Mouse (Mus musculus): ENCODE results near the gene Itsn2. TPM values are rescaled to one million over a fixed set of nuclear protein-coding genes. Genes with fewer than 3 reads are reported as not detected.
A peak's percentile ranks its signal among the peaks of the same experiment; 100 is the strongest.

The Itsn2 gene
- polyA plus RNA-seq, 1 experiment from 2014 or later: 48.4 TPM

GRCm38 (mm10) chr12:4599713-4600112 is 7.3 kb downstream of the Itsn2 start:
- no peaks in the 10 kb centered on the region for H3K9me3 ChIP-seq (ENCODE audit: control insufficient read depth, low read length)
- H3K27ac ChIP-seq (replicated peaks in 1 of 2; ENCODE audit: control insufficient read depth in 1 of 2, insufficient read depth in 1 of 2, low read depth in 2 of 2, low read length in 2 of 2): no peak overlapping the region
- WGBS: 64% methylated on average over 4 of the region's 4 CpGs
- peaks cover 2 to 14% of the 10 kb centered on the region in 2 experiments for H3K4me1 ChIP-seq (ENCODE audit: control insufficient read depth in 2 of 2, insufficient read depth in 2 of 2, low read length in 2 of 2)
- H3K9ac ChIP-seq (ENCODE audit: low read length): no peak overlapping the region
- H3K4me3 ChIP-seq (ENCODE audit: control insufficient read depth in 1 of 2, insufficient read depth in 1 of 2, low read depth in 1 of 2, low read length in 2 of 2): no peak overlapping the region
- no peaks in the 10 kb centered on the region for H3K27me3 ChIP-seq (ENCODE audit: control insufficient read depth, insufficient read depth, low read length)
- H3K36me3 ChIP-seq (ENCODE audit: control insufficient read depth, insufficient read depth, low read length): no peaks in the 10 kb centered on the region
- H3K4me2 ChIP-seq (ENCODE audit: low read length): no peak overlapping the region
- ATAC-seq (ENCODE audit: insufficient number of reproducible peaks, insufficient read depth, low FRiP score, low read depth): no peak

GRCm38 (mm10) chr12:4606625-4607024 is 14.2 kb downstream of the Itsn2 start:
- ATAC-seq (ENCODE audit: insufficient number of reproducible peaks, insufficient read depth, low FRiP score, low read depth): no peak
- WGBS: 37% methylated on average over 3 of the region's 3 CpGs

DNA sequence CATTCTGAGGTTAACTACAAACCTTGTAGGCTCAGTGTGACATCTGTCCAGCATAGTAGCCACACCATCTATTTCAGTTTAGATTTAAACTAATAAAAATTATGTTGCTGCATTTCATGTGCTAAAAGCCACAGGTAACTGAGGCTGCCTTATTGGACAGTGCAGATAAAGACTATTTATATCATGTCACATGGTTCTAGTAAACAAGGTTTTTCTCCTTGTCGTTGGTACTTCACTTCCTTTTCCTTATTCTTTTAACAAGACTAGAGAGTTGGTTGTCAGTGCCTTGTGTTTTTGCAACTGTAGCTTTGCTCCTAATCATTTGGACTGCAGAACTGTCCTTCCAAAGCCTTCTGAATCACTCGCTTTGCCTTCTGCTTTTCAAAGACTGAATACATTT is 22.3 kb downstream of the Itsn2 start:
- Histone ChIP-seq H3K4me1 (ENCODE audit: control insufficient read depth in 2 of 2, insufficient read depth in 2 of 2, low read length in 2 of 2) (no peaks in the 10 kb centered on the region; a peak in 1 of 4 replicates), H3K36me3 (ENCODE audit: control insufficient read depth, insufficient read depth, low read length) (no peaks in the 10 kb centered on the region), H3K4me2 (ENCODE audit: low read length) (no peak overlapping the region), H3K27me3 (ENCODE audit: control insufficient read depth, insufficient read depth, low read length) (no peaks in the 10 kb centered on the region), H3K9ac (ENCODE audit: low read length) (no peak overlapping the region), H3K27ac (replicated peaks in 1 of 2; ENCODE audit: control insufficient read depth in 1 of 2, insufficient read depth in 1 of 2, low read depth in 2 of 2, low read length in 2 of 2) (no peak overlapping the region), H3K4me3 (ENCODE audit: control insufficient read depth in 1 of 2, insufficient read depth in 1 of 2, low read depth in 1 of 2, low read length in 2 of 2) (no peak overlapping the region), H3K9me3 (ENCODE audit: control insufficient read depth, low read length) (no peaks in the 10 kb centered on the region)
- 54% methylated on average over 2 of the region's 2 CpGs for WGBS
- no peak for ATAC-seq (ENCODE audit: insufficient number of reproducible peaks, insufficient read depth, low FRiP score, low read depth)

More at GRCm38 (mm10) chr12:4606625-4607024, 14.2 kb downstream of the Itsn2 start:
- 0 out of 4 replicates have a peak overlapping the region, but pooled peaks of 1 of the 2 experiments have one; percentile 19 for H3K27ac ChIP-seq (replicated peaks in 1 of 2; ENCODE audit: control insufficient read depth in 1 of 2, insufficient read depth in 1 of 2, low read depth in 2 of 2, low read length in 2 of 2)
- no peak overlapping the region for H3K4me3 ChIP-seq (ENCODE audit: control insufficient read depth in 1 of 2, insufficient read depth in 1 of 2, low read depth in 1 of 2, low read length in 2 of 2)
- H3K9me3 ChIP-seq (ENCODE audit: control insufficient read depth, low read length): no peaks in the 10 kb centered on the region
- H3K9ac ChIP-seq (ENCODE audit: low read length): no peak overlapping the region
- no peaks in the 10 kb centered on the region for H3K36me3 ChIP-seq (ENCODE audit: control insufficient read depth, insufficient read depth, low read length)
- no peak overlapping the region for H3K4me2 ChIP-seq (ENCODE audit: low read length)
- H3K4me1 ChIP-seq (ENCODE audit: control insufficient read depth in 2 of 2, insufficient read depth in 2 of 2, low read length in 2 of 2): peaks cover 0 to 15% of the 10 kb centered on the region in 2 experiments; a peak in 3 of 4 replicates
- no peaks in the 10 kb centered on the region for H3K27me3 ChIP-seq (ENCODE audit: control insufficient read depth, insufficient read depth, low read length)

GRCm38 (mm10) chr12:4624201-4624600 is 31.8 kb downstream of the Itsn2 start:
- H3K4me1 ChIP-seq (ENCODE audit: control insufficient read depth in 2 of 2, insufficient read depth in 2 of 2, low read length in 2 of 2): peaks cover 0 to 11% of the 10 kb centered on the region in 2 experiments; a peak in 2 of 4 replicates
- ATAC-seq (ENCODE audit: insufficient number of reproducible peaks, insufficient read depth, low FRiP score, low read depth): no peak
- H3K9me3 ChIP-seq (ENCODE audit: control insufficient read depth, low read length): no peaks in the 10 kb centered on the region
- H3K36me3 ChIP-seq (ENCODE audit: control insufficient read depth, insufficient read depth, low read length): peaks cover 17% of the 10 kb centered on the region
- H3K27ac ChIP-seq (replicated peaks in 1 of 2; ENCODE audit: control insufficient read depth in 1 of 2, insufficient read depth in 1 of 2, low read depth in 2 of 2, low read length in 2 of 2): no peak overlapping the region
- H3K9ac ChIP-seq (ENCODE audit: low read length): no peak overlapping the region
- no peaks in the 10 kb centered on the region for H3K27me3 ChIP-seq (ENCODE audit: control insufficient read depth, insufficient read depth, low read length)
- no peak overlapping the region for H3K4me2 ChIP-seq (ENCODE audit: low read length)
- 55% methylated on average over 1 of the region's 1 CpGs for WGBS
- no peak overlapping the region for H3K4me3 ChIP-seq (ENCODE audit: control insufficient read depth in 1 of 2, insufficient read depth in 1 of 2, low read depth in 1 of 2, low read length in 2 of 2)

DNA sequence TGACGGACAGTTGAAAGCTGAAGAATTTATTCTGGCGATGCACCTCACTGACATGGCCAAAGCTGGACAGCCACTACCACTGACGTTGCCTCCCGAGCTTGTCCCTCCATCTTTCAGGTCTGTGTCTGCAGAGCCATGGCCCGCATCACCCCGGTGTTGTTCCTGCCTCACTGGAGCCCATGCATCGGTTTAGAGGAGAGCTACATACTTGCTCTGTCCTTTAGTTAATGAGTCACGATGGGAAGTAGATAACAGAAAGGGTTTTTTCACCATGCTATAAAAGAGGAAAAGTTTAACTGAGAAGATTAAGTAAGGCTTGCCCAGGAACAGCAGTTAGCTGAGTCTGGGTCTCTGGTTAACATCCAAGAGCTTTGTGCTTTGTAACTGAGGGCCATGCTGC is 40.5 kb downstream of the Itsn2 start:
- Histone ChIP-seq H3K4me1 (ENCODE audit: control insufficient read depth in 2 of 2, insufficient read depth in 2 of 2, low read length in 2 of 2) (no peaks in the 10 kb centered on the region), H3K4me2 (ENCODE audit: low read length) (no peak overlapping the region), H3K27ac (replicated peaks in 1 of 2; ENCODE audit: control insufficient read depth in 1 of 2, insufficient read depth in 1 of 2, low read depth in 2 of 2, low read length in 2 of 2) (no peak overlapping the region), H3K9me3 (ENCODE audit: control insufficient read depth, low read length) (no peaks in the 10 kb centered on the region), H3K4me3 (ENCODE audit: control insufficient read depth in 1 of 2, insufficient read depth in 1 of 2, low read depth in 1 of 2, low read length in 2 of 2) (no peak overlapping the region), H3K36me3 (ENCODE audit: control insufficient read depth, insufficient read depth, low read length) (peaks cover 87% of the 10 kb centered on the region), H3K9ac (ENCODE audit: low read length) (no peak overlapping the region), H3K27me3 (ENCODE audit: control insufficient read depth, insufficient read depth, low read length) (no peaks in the 10 kb centered on the region)
- WGBS: 79% methylated on average over 8 of the region's 8 CpGs
- no peak for ATAC-seq (ENCODE audit: insufficient number of reproducible peaks, insufficient read depth, low FRiP score, low read depth)

- no peak overlapping the region for H3K4me2 ChIP-seq (ENCODE audit: low read length)
- H3K27me3 ChIP-seq (ENCODE audit: control insufficient read depth, insufficient read depth, low read length): no peaks in the 10 kb centered on the region
- WGBS: 76% methylated on average over 1 of the region's 1 CpGs
- H3K9ac ChIP-seq (ENCODE audit: low read length): no peak overlapping the region
- ATAC-seq (ENCODE audit: insufficient number of reproducible peaks, insufficient read depth, low FRiP score, low read depth): no peak
- H3K9me3 ChIP-seq (ENCODE audit: control insufficient read depth, low read length): no peaks in the 10 kb centered on the region
- H3K36me3 ChIP-seq (ENCODE audit: control insufficient read depth, insufficient read depth, low read length): peaks cover 85% of the 10 kb centered on the region
- H3K4me1 ChIP-seq (ENCODE audit: control insufficient read depth in 2 of 2, insufficient read depth in 2 of 2, low read length in 2 of 2): no peaks in the 10 kb centered on the region
- no peak overlapping the region for H3K4me3 ChIP-seq (ENCODE audit: control insufficient read depth in 1 of 2, insufficient read depth in 1 of 2, low read depth in 1 of 2, low read length in 2 of 2)
- H3K27ac ChIP-seq (replicated peaks in 1 of 2; ENCODE audit: control insufficient read depth in 1 of 2, insufficient read depth in 1 of 2, low read depth in 2 of 2, low read length in 2 of 2): no peak overlapping the region
Observed at GRCm38 (mm10) chr12:4638438-4638837, 46.0 kb downstream of the Itsn2 start.

DNA sequence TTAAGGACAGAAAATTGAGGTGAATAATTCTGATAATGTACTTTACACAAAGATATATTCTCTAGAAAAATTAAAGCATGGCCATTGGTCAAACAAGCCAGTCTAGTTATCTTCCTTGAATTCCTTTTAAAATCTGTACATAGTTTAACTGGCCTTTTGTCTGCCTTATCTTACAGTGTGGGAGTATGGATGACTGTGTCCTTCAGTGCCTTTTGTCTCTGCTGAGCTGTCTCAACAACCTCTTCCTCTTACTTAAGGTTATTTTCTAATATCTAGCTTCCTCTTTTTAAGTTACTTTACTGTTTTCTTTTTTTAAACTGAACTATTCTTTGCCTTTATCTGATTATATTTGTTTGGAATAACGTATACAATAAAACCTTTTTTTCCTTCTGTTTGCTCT is 48.3 kb downstream of the Itsn2 start:
- no peak overlapping the region for H3K9ac ChIP-seq (ENCODE audit: low read length)
- no peak overlapping the region for H3K27ac ChIP-seq (replicated peaks in 1 of 2; ENCODE audit: control insufficient read depth in 1 of 2, insufficient read depth in 1 of 2, low read depth in 2 of 2, low read length in 2 of 2)
- H3K4me1 ChIP-seq (ENCODE audit: control insufficient read depth in 2 of 2, insufficient read depth in 2 of 2, low read length in 2 of 2): no peaks in the 10 kb centered on the region
- no peak for ATAC-seq (ENCODE audit: insufficient number of reproducible peaks, insufficient read depth, low FRiP score, low read depth)
- no peaks in the 10 kb centered on the region for H3K27me3 ChIP-seq (ENCODE audit: control insufficient read depth, insufficient read depth, low read length)
- no peak overlapping the region for H3K4me2 ChIP-seq (ENCODE audit: low read length)
- H3K4me3 ChIP-seq (ENCODE audit: control insufficient read depth in 1 of 2, insufficient read depth in 1 of 2, low read depth in 1 of 2, low read length in 2 of 2): no peak overlapping the region
- no peaks in the 10 kb centered on the region for H3K9me3 ChIP-seq (ENCODE audit: control insufficient read depth, low read length)
- peaks cover 76% of the 10 kb centered on the region for H3K36me3 ChIP-seq (ENCODE audit: control insufficient read depth, insufficient read depth, low read length)
- WGBS: 68% methylated on average over 1 of the region's 1 CpGs

DNA sequence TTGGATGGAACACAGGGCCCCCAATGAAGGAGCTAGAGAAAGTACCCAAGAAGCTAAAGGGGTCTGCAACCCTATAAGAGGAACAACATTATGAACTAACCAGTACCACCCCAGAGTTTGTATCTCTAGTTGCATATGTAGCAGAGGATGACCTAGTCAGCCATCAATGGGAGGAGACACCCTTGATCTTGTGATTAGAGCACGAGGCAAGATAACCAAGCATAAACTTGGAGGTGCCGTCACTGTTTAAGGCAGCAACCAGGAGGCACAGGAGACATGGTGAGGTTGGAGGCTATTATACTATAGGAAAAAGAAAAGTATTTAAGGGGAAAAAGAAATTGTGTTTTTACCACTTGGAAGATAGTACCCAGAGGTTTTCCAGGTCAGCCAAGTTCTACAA is 64.4 kb downstream of the Itsn2 start:
- Histone ChIP-seq H3K4me1 (ENCODE audit: control insufficient read depth in 2 of 2, insufficient read depth in 2 of 2, low read length in 2 of 2) (no peaks in the 10 kb centered on the region), H3K27ac (replicated peaks in 1 of 2; ENCODE audit: control insufficient read depth in 1 of 2, insufficient read depth in 1 of 2, low read depth in 2 of 2, low read length in 2 of 2) (no peak overlapping the region), H3K9me3 (ENCODE audit: control insufficient read depth, low read length) (no peaks in the 10 kb centered on the region), H3K36me3 (ENCODE audit: control insufficient read depth, insufficient read depth, low read length) (peaks cover 79% of the 10 kb centered on the region), H3K9ac (ENCODE audit: low read length) (no peak overlapping the region), H3K27me3 (ENCODE audit: control insufficient read depth, insufficient read depth, low read length) (no peaks in the 10 kb centered on the region), H3K4me3 (ENCODE audit: control insufficient read depth in 1 of 2, insufficient read depth in 1 of 2, low read depth in 1 of 2, low read length in 2 of 2) (no peak overlapping the region), H3K4me2 (ENCODE audit: low read length) (no peak overlapping the region)
- ATAC-seq (ENCODE audit: insufficient number of reproducible peaks, insufficient read depth, low FRiP score, low read depth): no peak
- WGBS: 74% methylated on average over 2 of the region's 2 CpGs

Data from heart, embryonic 14.5 days (tissue).